Mouse (Mus musculus) naive thymus-derived CD4-positive, alpha-beta T cell, adult 2 months (primary cell): ENCODE data around the gene Hk1.
A peak's percentile ranks its signal among the peaks of the same experiment; 100 is the strongest.

Source experiments
- DNase-seq: peaks from one replicate; pipeline ENCODE4 v3.0.0-alpha.2; 2011; ENCODE audit warnings: low read depth

The Hk1 gene

GRCm38 (mm10) chr10:62379808-62380207 is at the start of gene Hk1:
TSS of gene Hk1 (minus strand) at chr10:62379908.
- DNase-seq: no peak

DNA sequence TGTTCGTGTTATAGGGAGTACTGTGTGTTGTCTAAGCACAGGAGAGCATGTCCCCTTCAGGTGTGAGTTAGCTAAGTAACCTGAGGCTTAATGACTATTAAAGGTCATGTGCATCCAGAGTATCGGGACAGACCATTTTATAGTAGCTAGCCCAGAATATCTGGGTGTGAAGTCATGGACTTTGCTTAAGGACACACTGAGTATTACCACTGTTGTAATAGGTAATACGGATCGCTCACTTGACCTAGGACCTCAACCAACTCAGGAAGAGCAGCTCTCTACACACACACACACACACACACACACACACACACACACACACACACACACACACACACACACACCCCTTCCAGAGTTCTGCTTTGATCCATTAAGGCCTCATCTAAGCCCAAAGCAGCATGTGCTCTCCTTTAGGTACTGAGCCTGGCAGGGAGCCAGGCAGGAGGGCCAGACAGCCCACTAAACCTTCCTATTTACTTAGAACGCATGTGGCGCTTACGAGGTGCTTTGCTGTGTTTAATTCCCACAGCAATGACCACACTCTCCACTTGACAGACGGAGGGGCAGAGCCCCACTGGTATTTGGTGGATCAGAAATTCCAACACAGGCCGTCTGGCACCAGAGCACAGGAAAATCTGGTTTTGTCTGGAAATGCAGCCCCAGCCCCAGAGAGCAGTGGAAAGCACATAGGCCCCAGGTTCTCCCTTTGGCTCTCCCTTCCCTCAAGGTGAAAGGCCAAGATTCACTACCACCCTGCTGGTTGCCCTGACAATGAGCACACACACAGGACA is 45.6 kb upstream of the Hk1 start:
- no peak for DNase-seq

DNA sequence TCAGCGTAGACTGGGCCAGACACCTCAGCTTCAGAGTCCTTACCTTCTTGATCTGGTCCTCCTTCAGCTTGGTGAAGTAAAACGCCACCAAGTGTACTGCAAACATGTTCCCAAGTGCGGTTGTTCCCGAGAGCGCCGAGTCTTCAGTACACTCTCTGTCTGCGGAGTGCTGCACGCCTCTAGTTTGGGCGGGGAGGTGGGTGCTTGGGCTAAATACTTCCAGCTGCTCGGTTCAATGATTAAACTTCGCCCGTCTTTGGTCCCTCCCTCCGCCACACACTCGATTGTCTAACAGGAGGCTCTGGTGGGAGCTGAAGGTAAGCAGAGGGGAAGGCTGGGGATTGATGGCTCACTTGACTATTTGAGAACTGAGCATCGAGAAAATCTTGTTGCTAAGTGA is 42.5 kb upstream of the Hk1 start, which contains the start of gene Hkdc1:
TSS of gene Hkdc1 (minus strand) at position 237 of the 400 bp plus-strand sequence.
- no peak for DNase-seq

DNA sequence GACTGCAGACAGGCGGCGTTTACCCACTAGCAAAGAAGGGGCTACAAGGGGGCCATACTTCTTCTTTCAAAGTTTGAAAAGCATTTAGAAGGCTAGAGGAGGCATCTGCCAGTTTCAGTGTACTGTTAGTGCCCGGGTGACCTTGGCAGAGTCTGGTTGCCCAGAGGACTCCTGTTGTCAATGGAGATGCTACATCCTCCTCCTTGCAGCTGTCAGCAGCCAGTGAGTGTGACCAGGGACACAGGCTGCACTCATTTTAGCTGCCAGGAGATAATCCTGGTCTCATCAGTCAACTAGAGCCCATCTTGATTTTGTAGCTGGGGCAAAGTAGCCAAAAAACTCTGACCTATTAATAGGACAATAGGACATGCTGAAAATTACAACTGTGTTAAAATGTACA is 41.4 kb upstream of the Hk1 start:
- DNase-seq: no peak

DNA sequence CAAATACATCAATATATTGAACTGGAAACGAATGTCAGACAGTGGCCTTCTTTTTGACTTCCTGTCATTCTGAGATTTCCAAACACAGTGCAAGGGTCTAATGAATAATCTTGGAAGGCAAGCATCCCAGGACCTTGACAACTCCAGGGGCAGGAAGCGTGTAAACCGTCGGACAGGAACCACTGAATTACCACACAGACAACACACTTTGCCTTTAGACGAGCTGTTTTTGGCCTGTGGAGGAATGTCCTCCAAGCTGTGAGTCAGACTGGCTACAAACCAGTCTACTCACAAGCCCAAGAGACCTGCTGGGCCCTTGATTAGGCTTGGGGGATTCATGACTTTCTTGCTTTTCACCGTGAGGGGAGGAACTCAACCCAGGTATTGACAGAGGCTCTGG is 40.7 kb upstream of the Hk1 start:
- no peak for DNase-seq

GRCm38 (mm10) chr10:62419422-62419821 is 39.7 kb upstream of the Hk1 start:
- DNase-seq: no peak

DNA sequence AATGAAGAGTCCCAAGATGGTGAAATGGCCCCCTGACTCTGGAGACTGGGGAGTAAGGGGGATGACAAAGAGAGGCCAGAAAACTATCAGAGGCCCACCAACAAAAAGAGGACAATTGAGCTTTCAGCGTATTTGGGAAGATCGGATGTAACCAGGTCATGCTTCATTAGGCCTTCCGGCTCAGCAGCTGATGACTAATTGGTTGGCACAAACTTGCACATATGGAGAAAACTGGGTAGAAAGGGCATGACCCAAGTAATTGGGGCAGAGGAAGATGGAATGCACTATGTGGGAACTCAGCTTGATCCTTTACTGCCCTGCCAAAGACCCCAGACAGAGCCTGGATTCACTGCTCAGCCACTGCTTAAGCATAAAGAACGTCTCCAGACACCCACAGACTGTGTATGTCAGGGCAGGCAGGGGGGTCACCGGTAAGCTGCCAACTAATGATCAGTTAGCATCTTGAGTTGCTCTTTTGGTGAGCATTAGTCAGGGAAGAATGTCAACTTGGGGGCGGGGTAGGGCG is 39.2 kb upstream of the Hk1 start:
- no peak for DNase-seq

DNA sequence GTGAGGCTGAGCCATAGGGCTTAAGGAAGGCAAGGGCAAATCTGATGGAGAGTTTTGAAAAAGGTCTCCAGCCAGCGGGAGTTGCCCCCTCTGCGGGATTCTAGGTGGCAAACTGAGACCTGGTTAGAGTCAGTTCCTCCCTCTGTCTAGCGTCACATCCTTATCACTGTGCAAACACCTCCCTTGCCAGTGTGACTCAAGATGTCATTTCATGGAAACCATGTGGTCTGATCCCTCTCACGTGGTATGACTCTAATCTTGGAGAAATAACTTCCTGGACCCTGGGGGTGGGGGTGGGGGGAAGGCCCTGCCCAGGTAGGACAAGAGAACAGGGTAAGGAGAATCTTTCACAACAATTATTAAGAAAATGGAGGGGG is 33.9 kb upstream of the Hk1 start:
- DNase-seq: no peak

DNA sequence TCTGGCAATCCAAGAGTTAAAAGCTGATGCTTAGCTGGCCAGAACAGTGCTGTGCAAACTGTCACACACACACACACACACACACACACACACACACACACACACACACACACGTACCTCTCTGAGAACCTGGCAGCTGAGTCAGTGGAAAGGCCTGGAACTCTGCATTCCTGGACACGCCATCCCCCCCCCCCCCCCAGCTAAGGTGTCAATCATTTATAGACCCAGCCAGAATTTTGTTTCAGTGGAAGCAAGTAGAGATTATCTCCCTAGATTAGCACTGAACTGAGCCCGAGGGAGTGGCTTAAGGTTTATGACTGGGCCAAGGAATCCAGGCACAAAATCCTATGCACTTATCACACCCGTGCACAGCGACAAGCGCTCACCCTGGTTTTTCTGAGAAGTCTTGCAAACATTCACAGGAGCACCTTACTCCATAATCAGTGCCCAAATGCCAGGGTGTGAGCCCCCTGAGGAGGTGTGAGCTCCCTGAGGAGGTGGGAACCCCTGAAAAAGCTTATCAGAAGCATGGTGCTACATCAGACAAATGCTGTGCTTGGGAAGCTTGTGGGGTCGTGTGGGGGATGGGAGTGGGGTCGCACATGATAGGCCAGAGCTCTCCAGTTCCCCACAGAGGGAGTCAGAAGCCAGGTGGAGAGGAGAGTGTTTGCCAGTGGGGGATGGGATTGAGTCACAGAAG is 33.3 kb upstream of the Hk1 start:
- no peak for DNase-seq

DNA sequence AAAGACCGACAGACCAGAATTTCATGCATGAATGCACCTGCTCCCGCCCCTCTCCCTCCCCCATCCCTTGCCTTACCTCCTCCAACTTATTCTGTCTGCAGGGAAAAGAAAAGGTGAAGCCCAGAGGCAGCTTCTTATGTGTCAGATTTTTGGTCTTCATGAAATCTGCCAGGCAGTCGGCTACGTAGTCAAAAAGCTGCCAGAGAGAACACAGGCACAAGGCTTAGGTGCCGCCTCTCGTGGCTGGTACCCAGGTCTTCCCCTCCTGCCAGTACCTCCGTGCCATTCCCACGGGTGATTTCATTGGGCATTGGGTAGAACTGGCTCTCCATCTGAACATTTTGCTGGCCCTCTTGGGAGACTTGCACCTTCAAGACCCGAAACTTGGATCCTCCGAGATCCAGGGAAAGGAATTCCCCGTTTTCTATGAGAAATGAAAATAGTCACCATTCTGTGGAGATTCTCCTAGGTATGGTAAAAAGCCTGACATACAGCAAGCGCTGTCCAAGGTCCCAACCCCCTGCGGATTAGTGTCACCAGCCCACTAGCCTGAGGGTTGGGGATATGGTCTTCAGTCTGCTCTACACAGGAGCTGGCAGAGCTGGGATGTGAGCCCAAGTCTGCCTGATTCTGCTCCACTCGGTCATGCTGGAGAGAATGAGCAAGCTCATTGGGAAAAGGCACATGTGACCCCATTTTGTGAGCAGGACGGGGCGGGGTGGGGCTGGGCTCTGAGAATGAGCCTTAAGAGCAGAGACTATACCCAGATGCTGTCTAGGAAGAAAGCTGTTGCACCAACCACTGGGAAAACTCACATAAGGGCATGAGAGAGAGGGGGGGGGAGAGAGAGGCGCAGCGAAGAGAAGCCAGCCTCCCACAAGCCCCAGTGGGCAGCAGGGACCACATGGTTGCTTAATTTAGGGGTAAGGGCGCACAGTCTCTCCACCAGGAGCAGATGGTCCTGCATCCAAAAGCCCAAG is 32.0 kb upstream of the Hk1 start:
- DNase-seq: no peak

DNA sequence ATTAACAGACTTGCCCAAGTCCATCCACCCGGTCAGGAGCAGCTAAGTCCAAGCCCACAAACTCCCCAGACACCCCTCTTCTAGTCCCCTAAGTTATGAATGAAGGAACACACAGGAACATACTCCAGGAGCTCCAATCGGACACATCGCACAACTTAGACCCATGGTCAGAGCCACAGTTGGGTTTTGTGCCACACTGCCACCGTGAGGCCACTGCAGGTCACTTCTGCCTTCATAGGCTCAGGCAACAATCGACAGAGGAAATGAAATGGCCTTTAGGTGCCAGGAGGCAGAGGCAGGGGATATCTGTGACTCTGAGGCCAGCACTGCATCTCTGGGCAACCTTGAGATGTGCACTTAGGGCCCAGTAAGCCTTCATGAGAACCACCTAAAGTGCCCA is 31.2 kb upstream of the Hk1 start:
- peak; percentile 63 for DNase-seq

DNA sequence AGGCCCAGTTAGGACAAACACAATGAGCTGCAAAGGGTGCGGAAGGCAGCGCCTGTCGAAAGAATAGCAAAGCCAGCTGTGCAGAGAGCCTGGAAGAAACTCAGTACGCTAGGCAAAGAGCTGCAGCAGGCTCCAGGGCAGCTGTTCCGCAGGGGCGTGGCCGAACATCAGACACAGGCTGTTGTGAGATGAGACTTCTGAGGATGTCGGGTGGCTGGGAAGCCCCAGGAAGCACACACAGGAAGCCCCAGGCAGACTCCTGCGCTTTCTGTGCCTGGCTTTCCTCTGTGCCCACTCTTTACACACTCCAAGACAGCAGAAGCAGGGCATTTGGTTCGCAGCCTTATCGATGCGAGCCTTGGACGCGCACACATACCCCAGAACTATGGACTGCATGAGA is 25.2 kb upstream of the Hk1 start:
- DNase-seq: peak; percentile 5

DNA sequence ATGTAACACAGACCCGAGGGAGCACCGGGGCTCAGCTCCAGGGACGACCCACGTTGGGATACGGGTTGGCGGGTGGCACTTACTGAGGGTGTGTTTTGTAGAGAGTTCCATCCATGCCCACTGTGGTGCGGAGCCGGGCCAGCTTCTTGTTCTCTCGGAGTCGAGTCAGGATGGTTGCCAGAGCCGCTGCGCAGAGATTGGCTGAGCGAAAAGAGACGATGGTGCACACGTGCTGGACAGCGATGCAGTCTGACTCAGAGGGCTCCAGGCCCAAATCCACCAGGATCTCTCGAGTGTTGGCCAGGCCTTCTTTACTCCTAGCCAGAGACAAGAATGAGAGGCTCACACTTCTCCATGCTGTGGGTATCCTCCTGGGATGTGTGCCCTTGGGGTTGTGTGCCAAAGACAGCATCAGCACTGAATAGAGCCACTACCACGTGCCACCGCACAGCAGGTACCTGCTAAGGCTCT is 22.0 kb upstream of the Hk1 start:
- DNase-seq: no peak

DNA sequence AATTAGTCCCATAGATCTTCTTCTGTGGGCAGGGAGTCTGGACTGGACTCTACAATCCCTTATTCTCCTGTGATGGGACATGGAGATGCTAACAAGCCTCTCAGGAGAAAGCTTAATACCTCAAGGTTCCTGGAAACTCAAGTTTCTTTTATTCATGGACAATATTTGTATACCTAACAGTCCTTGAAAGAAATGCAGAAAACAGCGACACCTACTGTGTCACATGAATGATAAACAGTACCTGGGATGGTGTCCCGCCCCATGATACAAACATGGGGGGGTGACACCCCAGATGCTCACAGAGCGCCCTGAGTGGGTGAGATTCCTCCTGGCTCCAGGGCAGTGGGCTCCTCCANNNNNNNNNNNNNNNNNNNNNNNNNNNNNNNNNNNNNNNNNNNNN is 3.3 kb upstream of the Hk1 start:
- no peak for DNase-seq

DNA sequence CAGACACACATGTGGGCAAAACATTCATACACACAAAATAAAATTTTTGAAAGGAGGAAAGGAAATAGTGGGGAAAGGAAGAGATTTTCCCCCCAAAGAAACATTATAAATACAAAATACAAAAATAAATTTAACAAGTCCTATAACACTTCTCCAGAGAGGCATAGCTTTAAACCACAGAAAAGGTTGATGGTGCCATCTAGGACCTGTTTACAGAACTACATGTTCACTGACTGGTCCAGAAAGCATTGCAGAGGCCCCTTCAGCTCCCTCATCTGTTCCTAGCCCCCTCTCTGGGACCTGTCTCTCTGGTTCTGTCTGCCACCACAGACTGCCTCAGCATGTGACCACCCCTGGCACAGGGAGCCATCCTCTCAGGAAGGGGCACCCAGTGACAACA is 1.2 kb upstream of the Hk1 start:
- DNase-seq: peak; percentile 39

DNA sequence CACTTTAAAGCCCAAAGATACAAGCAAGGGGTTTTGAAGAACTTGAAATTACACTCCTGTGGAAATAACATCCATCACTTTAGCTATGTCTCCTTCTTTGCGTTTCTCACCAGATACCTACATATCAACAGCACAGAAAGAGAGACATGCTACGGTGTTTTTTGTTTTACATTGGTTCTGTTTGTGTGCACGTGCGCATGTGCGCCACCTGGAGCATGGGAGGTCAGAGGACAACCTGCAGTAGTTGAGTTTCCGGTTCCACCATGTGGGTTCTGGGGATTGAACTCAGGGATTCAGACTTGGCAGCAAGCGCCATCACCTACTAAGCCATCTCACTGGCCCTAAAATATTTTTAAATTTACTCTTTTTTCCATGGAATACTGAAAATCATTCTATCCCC is 20.9 kb downstream of the Hk1 start:
- DNase-seq: peak; percentile 38

DNA sequence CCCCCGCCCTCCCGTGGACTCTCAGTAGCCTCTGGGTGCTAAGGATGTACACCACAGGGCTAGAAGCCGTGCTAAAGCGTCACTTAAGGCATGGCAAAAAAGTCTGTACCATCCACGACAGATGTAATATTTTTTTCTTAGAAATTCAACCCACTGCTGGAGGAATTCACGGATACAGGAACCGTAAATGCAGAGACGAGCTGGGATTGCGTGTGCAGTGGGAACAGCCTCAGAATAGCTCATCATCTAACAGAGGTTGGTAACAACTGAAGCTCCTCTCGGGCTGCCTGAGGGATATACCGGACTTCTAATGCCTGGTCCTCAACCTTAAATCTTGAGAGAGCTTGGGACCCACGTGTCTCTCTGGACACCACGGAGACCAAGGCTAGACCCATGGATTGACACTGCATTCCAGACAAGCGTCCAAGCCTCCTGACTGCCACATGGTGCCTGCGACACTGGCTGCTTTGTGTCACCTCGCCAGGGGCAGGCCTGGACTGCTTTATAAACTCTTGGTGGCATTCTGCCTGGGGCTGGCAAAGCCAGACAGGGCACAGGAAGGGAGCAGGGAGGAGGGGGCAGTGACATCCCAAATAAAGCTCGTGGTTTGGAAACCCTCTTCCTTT is 23.5 kb downstream of the Hk1 start:
- no peak for DNase-seq

DNA sequence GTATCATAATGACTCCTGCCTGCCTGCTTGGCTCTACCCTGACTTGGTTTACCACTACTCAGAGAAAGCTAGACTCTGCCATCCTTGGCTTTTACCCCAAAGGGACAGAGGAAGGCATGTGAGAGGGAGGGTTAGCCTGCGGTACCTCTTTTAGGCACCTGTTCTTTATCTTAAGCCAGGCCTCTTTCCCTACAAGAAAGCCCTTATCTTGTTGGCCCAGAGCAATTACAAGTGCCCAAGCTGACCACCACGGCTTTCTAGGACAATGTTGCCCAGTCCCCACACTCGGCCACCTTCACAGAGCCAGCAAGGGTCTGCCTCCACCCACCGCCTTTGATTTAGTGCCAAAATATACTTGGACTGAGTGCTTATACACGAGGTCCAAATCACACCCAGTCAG is 34.6 kb downstream of the Hk1 start:
- no peak for DNase-seq

GRCm38 (mm10) chr10:62344004-62344752 is 35.5 kb downstream of the Hk1 start:
- no peak for DNase-seq

DNA sequence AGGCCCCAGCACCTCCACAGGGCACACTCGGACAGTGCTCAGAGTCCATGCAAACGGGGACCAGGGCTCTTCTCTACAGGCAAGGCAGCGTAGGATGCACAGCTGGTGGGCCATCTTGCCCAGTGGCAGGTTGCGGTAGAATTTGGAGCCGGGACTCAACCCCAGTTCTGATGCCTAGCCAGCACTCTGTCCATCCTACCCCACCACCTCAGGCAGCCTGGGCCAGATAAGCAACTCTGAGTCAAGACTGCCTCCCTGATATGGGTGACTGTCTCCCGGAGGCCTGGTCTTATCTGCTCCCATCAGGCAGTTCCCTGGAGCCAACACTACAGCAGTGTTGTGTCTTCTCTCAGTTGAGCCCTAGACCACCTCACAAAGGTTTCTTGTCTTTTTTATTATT is 37.2 kb downstream of the Hk1 start:
- no peak for DNase-seq

GRCm38 (mm10) chr10:62341956-62342355 is 37.8 kb downstream of the Hk1 start:
- no peak for DNase-seq
